Mouse (Mus musculus) forebrain, embryonic 14.5 days (tissue): ENCODE measurements at regions not wholly inside any gene's neighbourhood (a gene's known extent, or its start where the extent isn't known, plus 50 kb on each side); places are given as distances from the start of the nearest gene placed in this dataset.
A peak's percentile ranks its signal among the peaks of the same experiment; 100 is the strongest.

ENCODE experiments used
- ATAC-seq: fragments of 200-750 bp; cut with Nextera tagmentation; 2 replicates; pipeline ENCODE4 v1.8.0; 2017; ENCODE audit warnings: mild to moderate bottlenecking, moderate library complexity
- DNase-seq: peaks from one replicate; pipeline ENCODE4 v3.0.0-alpha.2; 2015; ENCODE audit warnings: low spot score
- H3K27ac ChIP-seq: fragments of 300-500 bp; sonication (generic); 2 replicates; pipeline ENCODE4 v1.5.1; 2014; ENCODE audit warnings: low read depth, mild to moderate bottlenecking, control low read depth, low read length, moderate library complexity
- H3K27me3 ChIP-seq: fragments of 300-500 bp; sonication (generic); replicated peaks from 2 replicates; pipeline ENCODE4 v1.6.1; 2014; ENCODE audit warnings: low read length, control low read depth, mixed read lengths; ENCODE audit not compliant: control insufficient read depth, insufficient read depth
- H3K36me3 ChIP-seq: fragments of 300-500 bp; sonication (generic); 2 replicates; pipeline ENCODE4 v1.6.1; 2014; ENCODE audit warnings: low read length, control low read depth; ENCODE audit not compliant: control insufficient read depth, insufficient read depth
- H3K4me1 ChIP-seq: fragments of 300-500 bp; sonication (generic); 2 replicates; pipeline ENCODE4 v1.6.1; 2014; ENCODE audit warnings: antibody characterized with exemption, low read length, control low read depth; ENCODE audit not compliant: control insufficient read depth, insufficient read depth
- H3K4me2 ChIP-seq: fragments of 300-500 bp; sonication (generic); 2 replicates; pipeline ENCODE4 v1.6.1; 2014; ENCODE audit warnings: mild to moderate bottlenecking, control low read depth, low read length
- H3K4me3 ChIP-seq: fragments of 300-500 bp; sonication (generic); 2 replicates; pipeline ENCODE4 v1.5.1; 2014; ENCODE audit warnings: low read depth, low read length, control low read depth
- H3K9ac ChIP-seq: fragments of 300-500 bp; sonication (generic); 2 replicates; pipeline ENCODE4 v1.6.1; 2014; ENCODE audit warnings: mild to moderate bottlenecking, low read length, control low read depth, moderate library complexity
- H3K9me3 ChIP-seq: fragments of 300-500 bp; sonication (generic); replicated peaks from 2 replicates; pipeline ENCODE4 v1.6.1; 2016; ENCODE audit warnings: low read length, control low read depth, mixed read lengths; ENCODE audit not compliant: control insufficient read depth
- WGBS: fragments of 180-500 bp; shearing (Covaris S2); extraction: QIAGEN DNeasy Blood & Tissue Kit; methylation state at CpG from one replicate; pipeline ENCODE4 v1.1.7; 2014; 5-methylcytosine and 5-hydroxymethylcytosine counted together

GRCm38 (mm10) chrX:77307374-77307773 is 203.4 kb upstream of the Tbl1x start:
- no peak for ATAC-seq
- no peaks in the 10 kb centered on the region for H3K27me3 ChIP-seq
- no peaks in the 10 kb centered on the region for H3K9me3 ChIP-seq
- no peak overlapping the region for H3K4me3 ChIP-seq
- 76% methylated on average over 1 of the region's 1 CpGs for WGBS
- H3K9ac ChIP-seq: no peak overlapping the region
- no peak overlapping the region for H3K27ac ChIP-seq
- H3K4me2 ChIP-seq: no peak overlapping the region
- H3K4me1 ChIP-seq: no peaks in the 10 kb centered on the region
- DNase-seq: no peak
- H3K36me3 ChIP-seq: no peaks in the 10 kb centered on the region

DNA sequence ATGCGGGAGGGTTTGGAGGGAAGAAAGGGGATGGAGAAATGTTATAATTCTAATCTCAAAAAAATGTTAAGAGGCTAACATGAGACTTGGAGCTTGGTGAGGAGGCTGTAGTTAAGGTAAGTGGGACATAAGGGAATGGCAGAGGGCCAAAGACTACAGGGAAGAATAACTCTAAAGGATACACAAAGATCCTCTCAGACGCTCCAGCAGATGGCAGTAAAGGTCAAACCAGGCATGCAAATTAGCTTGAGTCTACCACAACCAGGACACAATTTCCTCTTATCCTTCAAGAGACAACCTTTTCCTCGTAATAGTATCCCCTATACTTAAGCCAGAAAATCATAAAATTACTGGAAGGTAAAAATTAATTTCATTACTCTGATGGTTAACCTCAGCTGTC is 196.4 kb upstream of the Tbl1x start:
- DNase-seq (peak; percentile 61), ATAC-seq (no peak)
- no peaks in the 10 kb centered on the region for H3K4me1 ChIP-seq
- no peak overlapping the region for H3K27ac ChIP-seq
- no peak overlapping the region for H3K4me3 ChIP-seq
- H3K4me2 ChIP-seq: no peak overlapping the region
- H3K27me3 ChIP-seq: no peaks in the 10 kb centered on the region
- WGBS: 70% methylated on average over 3 of the region's 3 CpGs
- no peaks in the 10 kb centered on the region for H3K36me3 ChIP-seq
- H3K9ac ChIP-seq: no peak overlapping the region
- H3K9me3 ChIP-seq: no peaks in the 10 kb centered on the region

DNA sequence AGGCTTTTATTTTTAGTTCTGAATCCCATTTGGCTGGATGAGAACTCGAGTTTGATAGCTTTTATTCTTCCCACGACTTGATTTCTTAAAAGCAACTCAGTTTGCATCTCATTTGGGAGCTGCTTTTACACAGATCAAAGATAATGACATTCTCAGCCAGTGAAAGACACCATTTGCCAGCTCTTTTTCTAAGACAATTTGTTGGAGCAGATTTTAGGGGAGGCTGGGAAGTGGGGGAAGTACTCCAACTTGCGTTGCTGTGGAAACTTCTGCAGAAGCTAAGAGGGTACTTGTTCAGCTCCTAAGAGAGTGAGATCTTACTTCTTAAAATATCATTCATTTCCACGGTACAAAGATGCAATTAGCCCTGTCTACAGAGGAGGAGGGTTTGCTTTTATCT is 187.2 kb upstream of the Tbl1x start:
- ATAC-seq: no peak

GRCm38 (mm10) chrX:77353181-77353580 is 157.6 kb upstream of the Tbl1x start:
- no peaks in the 10 kb centered on the region for H3K36me3 ChIP-seq
- H3K27ac ChIP-seq: no peak overlapping the region
- no peaks in the 10 kb centered on the region for H3K9me3 ChIP-seq
- H3K27me3 ChIP-seq: no peaks in the 10 kb centered on the region
- no peak overlapping the region for H3K9ac ChIP-seq
- no peaks in the 10 kb centered on the region for H3K4me1 ChIP-seq
- H3K4me2 ChIP-seq: no peak overlapping the region
- WGBS: 51% methylated on average over 2 of the region's 2 CpGs
- H3K4me3 ChIP-seq: no peak overlapping the region
- no peak for ATAC-seq
- no peak for DNase-seq

More for the DNA sequence above, 187.2 kb upstream of the Tbl1x start:
- H3K9me3 ChIP-seq: no peaks in the 10 kb centered on the region
- H3K4me3 ChIP-seq: no peak overlapping the region
- DNase-seq: peak; percentile 61
- H3K27me3 ChIP-seq: no peaks in the 10 kb centered on the region
- no peak overlapping the region for H3K4me2 ChIP-seq
- 38% methylated on average over 4 of the region's 4 CpGs for WGBS
- no peaks in the 10 kb centered on the region for H3K36me3 ChIP-seq
- H3K9ac ChIP-seq: no peak overlapping the region
- H3K27ac ChIP-seq: no peak overlapping the region
- no peaks in the 10 kb centered on the region for H3K4me1 ChIP-seq

DNA sequence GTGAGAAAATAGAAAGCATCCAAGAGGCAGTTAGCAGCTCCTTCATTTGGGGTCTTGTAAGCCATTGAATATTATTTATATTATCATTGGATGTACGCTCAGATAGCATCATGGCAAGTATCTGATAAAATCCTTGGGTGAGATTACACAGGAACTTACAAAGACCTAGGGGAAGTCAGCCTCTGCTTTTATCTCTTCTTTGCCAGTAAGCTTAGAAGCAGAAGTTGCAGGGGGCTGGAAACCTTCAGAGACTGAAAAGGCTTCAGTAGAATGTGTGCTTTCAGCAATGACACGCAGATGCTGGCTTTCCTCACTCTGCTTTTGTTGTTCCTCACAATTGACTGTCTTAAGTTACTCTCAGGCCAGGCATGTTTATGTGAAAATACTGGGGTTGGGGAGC is 150.3 kb upstream of the Tbl1x start:
- DNase-seq (peak; percentile 13), ATAC-seq (no peak)
- Histone ChIP-seq H3K4me3 (no peak overlapping the region), H3K4me1 (no peaks in the 10 kb centered on the region), H3K27me3 (no peaks in the 10 kb centered on the region), H3K36me3 (no peaks in the 10 kb centered on the region), H3K27ac (no peak overlapping the region), H3K9ac (no peak overlapping the region), H3K9me3 (no peaks in the 10 kb centered on the region), H3K4me2 (no peak overlapping the region)
- WGBS: 63% methylated on average over 2 of the region's 2 CpGs

DNA sequence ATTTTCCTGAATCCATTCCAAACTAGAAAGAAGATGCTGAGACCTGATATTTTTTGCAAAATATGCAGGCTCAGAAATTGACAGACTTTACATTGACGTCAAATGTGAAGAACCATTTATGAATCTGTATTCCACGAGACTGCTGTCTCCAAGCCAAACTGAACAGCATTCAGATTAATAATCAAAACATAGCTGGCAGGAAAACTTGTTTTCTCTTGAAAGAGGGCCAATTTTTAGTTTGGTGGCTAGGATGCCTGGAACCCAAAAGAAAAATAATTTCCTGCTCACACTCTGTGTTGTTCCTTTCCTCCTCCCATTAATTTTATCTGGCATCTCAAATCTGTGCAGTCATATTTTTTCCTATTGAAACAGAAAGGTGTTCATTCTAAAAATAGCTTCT is 149.7 kb upstream of the Tbl1x start:
- Histone ChIP-seq H3K36me3 (no peaks in the 10 kb centered on the region), H3K4me3 (no peak overlapping the region), H3K27ac (no peak overlapping the region), H3K4me2 (no peak overlapping the region), H3K27me3 (no peaks in the 10 kb centered on the region), H3K9ac (no peak overlapping the region), H3K4me1 (no peaks in the 10 kb centered on the region), H3K9me3 (no peaks in the 10 kb centered on the region)
- DNase-seq (peak; percentile 64), ATAC-seq (peak; percentile 32; the same call in 1 of the 2 replicates)
- 69% methylated on average over 2 of the region's 2 CpGs for WGBS

GRCm38 (mm10) chrX:77363657-77364056 is 147.2 kb upstream of the Tbl1x start:
- H3K27ac ChIP-seq: no peak overlapping the region
- no peak for DNase-seq
- no peak overlapping the region for H3K9ac ChIP-seq
- WGBS: 63% methylated on average over 1 of the region's 1 CpGs
- no peaks in the 10 kb centered on the region for H3K27me3 ChIP-seq
- no peak overlapping the region for H3K4me2 ChIP-seq
- no peaks in the 10 kb centered on the region for H3K9me3 ChIP-seq
- no peaks in the 10 kb centered on the region for H3K4me1 ChIP-seq
- ATAC-seq: no peak
- H3K4me3 ChIP-seq: no peak overlapping the region
- H3K36me3 ChIP-seq: no peaks in the 10 kb centered on the region

GRCm38 (mm10) chrX:77367351-77367750 is 143.5 kb upstream of the Tbl1x start:
- H3K36me3 ChIP-seq: no peaks in the 10 kb centered on the region
- ATAC-seq (no peak), DNase-seq (no peak)
- no peak overlapping the region for H3K4me2 ChIP-seq
- no peaks in the 10 kb centered on the region for H3K9me3 ChIP-seq
- H3K9ac ChIP-seq: no peak overlapping the region
- no peaks in the 10 kb centered on the region for H3K27me3 ChIP-seq
- no peak overlapping the region for H3K27ac ChIP-seq
- no peaks in the 10 kb centered on the region for H3K4me1 ChIP-seq
- H3K4me3 ChIP-seq: no peak overlapping the region

DNA sequence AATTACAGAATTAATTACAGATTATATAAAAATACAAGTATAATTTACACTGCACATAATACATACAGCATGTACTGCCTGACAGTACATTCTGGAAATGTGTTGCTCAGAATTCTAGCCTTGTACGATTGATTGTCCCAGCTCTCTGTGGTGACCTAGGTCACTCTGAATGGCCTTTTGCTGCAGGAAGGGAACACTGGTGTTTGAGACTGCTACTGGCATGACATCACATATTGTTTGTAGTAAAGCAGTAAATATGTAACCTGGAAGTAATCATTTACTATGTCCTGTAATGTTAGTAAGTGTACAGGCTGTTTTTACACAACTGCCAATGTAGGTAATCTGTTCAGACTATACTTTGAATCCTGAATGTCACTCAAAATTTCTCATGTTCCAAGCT is 123.5 kb upstream of the Tbl1x start:
- Histone ChIP-seq H3K36me3 (no peaks in the 10 kb centered on the region), H3K9me3 (no peaks in the 10 kb centered on the region), H3K9ac (no peak overlapping the region), H3K4me1 (no peaks in the 10 kb centered on the region), H3K27ac (no peak overlapping the region), H3K4me2 (no peak overlapping the region), H3K27me3 (no peaks in the 10 kb centered on the region), H3K4me3 (no peak overlapping the region)
- ATAC-seq: no peak
- no peak for DNase-seq
- 89% methylated on average over 1 of the region's 1 CpGs for WGBS
